Mouse (Mus musculus) hindbrain, embryonic 13.5 days (tissue): ENCODE data around the gene Hykk. TPM values are rescaled to one million over a fixed set of nuclear protein-coding genes. Genes with fewer than 3 reads are reported as not detected.

Source experiments
- ATAC-seq: fragments of 200-750 bp; cut with Nextera tagmentation; 2 replicates; pipeline ENCODE4 v1.8.0; 2017; ENCODE audit warnings: moderate TSS enrichment; ENCODE audit not compliant: low FRiP score
- H3K27ac ChIP-seq: fragments of 300-500 bp; sonication (generic); 2 replicates; pipeline ENCODE4 v1.5.1; 2015; ENCODE audit warnings: inconsistent platforms, mild to moderate bottlenecking, moderate library complexity
- H3K27me3 ChIP-seq: fragments of 300-500 bp; sonication (generic); 2 replicates; pipeline ENCODE4 v1.6.1; 2015; ENCODE audit warnings: mild to moderate bottlenecking, inconsistent platforms
- H3K36me3 ChIP-seq: fragments of 300-500 bp; sonication (generic); 2 replicates; pipeline ENCODE4 v1.6.1; 2015; ENCODE audit warnings: mild to moderate bottlenecking, inconsistent platforms
- H3K4me1 ChIP-seq: fragments of 300-500 bp; sonication (generic); replicated peaks from 2 replicates; pipeline ENCODE4 v1.6.1; 2015; ENCODE audit warnings: inconsistent platforms
- H3K4me2 ChIP-seq: fragments of 300-500 bp; sonication (generic); 2 replicates; pipeline ENCODE4 v1.6.1; 2015; ENCODE audit warnings: inconsistent platforms, mild to moderate bottlenecking, moderate library complexity
- H3K4me3 ChIP-seq: fragments of 300-500 bp; sonication (generic); 2 replicates; pipeline ENCODE4 v1.5.1; 2015; ENCODE audit warnings: mild to moderate bottlenecking, inconsistent platforms
- H3K9ac ChIP-seq: fragments of 300-500 bp; sonication (generic); 2 replicates; pipeline ENCODE4 v1.6.1; 2015; ENCODE audit warnings: mild to moderate bottlenecking, inconsistent platforms
- H3K9me3 ChIP-seq: fragments of 300-500 bp; sonication (generic); 2 replicates; pipeline ENCODE4 v1.6.1; 2016; ENCODE audit warnings: inconsistent platforms
- WGBS: fragments of 180-500 bp; shearing (Covaris S2); methylation state at CpG from one replicate; pipeline ENCODE4 v1.1.7; 2015; 5-methylcytosine and 5-hydroxymethylcytosine counted together
- polyA plus RNA-seq: library from polyadenylated mRNA; unstranded; fragments of >200 nt; fragmentation: Nextera tagmentation; extraction: Ambion mirVana; gene quantifications from 2 replicates; pipeline ENCODE4 v1.2.1, GENCODE M21; 2015

Gene Hykk
- 3.1 and 3.2 TPM in 2 replicates for polyA plus RNA-seq

DNA sequence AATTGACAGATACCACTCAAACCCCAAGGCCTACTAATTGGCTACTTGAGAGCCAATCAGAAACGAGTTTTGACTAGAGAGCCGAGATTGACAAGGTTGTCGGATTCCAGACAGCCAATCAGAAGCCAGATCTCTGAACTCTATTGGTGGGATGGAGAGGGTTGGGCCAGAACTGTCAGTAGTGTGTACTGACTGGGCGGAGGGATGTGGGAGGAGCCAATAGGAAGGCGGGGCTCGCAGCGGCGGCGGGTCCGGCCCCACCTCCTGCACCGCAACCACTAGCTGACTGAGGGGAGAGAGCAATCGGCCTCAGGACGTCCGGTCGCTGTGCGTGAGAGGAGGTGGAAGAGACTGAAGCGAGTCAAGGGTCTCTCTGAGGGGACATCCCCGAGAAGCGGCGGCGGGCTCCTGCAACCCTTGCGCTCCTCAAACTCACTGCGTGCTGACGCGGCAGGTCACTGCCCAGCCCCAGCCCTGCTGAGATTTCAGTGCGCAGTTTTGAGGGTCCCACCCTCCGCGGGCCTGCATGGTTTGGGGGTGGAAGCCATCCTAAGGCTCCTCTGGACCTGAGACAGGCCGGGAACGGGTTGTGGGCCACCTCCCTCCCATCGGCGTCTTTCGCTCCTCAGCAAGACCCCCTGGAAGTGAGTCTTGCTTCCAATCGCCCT lies at the start of gene Hykk:
TSS of gene Hykk (plus strand) at position 274 of the 668 bp plus-strand sequence.
- Histone ChIP-seq H3K36me3 (peaks cover 2% of the 10 kb centered on the region), H3K4me2 (peak within 1 kb of the TSS; percentile 86), H3K4me1 (peaks cover 12% of the 10 kb centered on the region), H3K9ac (peak within 1 kb of the TSS; percentile 76), H3K27me3 (no peaks in the 10 kb centered on the region), H3K27ac (peak within 1 kb of the TSS; percentile 24), H3K4me3 (peak within 1 kb of the TSS; percentile 61), H3K9me3 (no peaks in the 10 kb centered on the region)
- ATAC-seq = peak; percentile 100
- WGBS = under 1% methylated on average over 34 of the region's 34 CpGs

DNA sequence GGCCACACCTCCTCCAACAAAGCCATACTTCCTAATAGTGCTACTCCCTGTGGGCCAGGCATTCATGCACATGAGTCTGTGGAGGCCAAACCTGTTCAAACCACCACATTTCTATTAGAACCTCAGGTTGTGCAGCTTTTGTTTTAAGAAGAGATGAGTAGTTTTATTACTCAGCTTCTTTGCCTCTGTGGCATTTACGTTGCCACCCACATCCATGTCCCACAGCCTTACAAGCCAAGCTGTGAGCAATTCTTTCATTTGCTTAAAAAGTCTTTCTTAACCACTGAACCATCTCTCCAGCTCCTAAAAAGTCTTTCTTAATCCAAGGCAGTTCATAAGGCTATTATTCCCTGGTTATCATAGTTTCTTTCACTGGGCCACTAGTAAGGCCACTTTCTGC lies 38.3 kb upstream of the Hykk start:
- H3K4me3 ChIP-seq = no peak overlapping the region
- no peaks in the 10 kb centered on the region for H3K9me3 ChIP-seq
- H3K4me2 ChIP-seq = no peak overlapping the region
- no peak overlapping the region for H3K9ac ChIP-seq
- ATAC-seq = no peak
- no peaks in the 10 kb centered on the region for H3K27me3 ChIP-seq
- 96% methylated on average over 1 of the region's 1 CpGs for WGBS
- no peaks in the 10 kb centered on the region for H3K4me1 ChIP-seq
- no peak overlapping the region for H3K27ac ChIP-seq
- peaks cover 35% of the 10 kb centered on the region for H3K36me3 ChIP-seq

DNA sequence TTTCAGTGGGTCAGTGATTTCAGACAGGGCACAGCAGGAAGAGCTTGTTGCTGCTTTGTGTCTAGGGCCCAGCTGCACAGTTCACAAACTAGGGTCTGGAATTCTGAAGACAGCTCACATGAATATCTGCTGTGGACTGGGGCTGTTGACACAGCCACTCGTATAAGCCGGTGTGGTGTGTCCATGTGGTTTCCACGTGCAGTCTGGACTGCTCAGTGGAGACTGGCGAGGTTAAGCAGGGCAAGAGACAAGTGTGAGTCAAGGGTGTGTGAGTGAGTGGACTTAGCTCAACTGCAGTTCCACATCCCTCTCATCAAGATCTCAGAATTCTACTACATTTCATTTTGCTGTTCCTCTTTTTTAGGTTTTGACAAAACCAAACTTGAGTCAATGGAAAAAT lies 25.0 kb upstream of the Hykk start:
- Histone ChIP-seq H3K9me3 (no peaks in the 10 kb centered on the region), H3K4me3 (no peak overlapping the region), H3K9ac (no peak overlapping the region), H3K27me3 (no peaks in the 10 kb centered on the region), H3K4me2 (no peak overlapping the region), H3K4me1 (no peaks in the 10 kb centered on the region), H3K27ac (no peak overlapping the region), H3K36me3 (peaks cover 47% of the 10 kb centered on the region)
- no peak for ATAC-seq
- 87% methylated on average over 4 of the region's 4 CpGs for WGBS

DNA sequence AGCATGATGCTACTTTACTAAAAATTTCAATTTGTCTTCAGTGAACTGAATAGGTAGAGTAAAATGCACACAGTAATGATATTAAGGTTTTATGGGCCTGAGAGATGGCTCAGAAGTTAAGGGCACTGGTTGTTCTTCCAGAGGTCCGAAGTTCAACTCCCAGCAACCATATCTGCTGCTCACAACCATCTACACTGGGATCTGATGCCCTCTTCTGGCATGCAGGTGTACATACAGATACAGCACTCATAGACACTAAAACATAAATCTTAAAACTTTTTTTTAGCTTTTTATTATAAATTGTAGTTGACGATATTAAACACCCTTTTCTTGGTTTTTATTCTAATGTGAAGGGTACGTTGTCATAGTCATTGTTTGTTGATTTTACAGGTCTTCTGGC lies 20.0 kb upstream of the Hykk start:
- Histone ChIP-seq H3K27me3 (no peaks in the 10 kb centered on the region), H3K36me3 (peaks cover 55% of the 10 kb centered on the region), H3K27ac (no peak overlapping the region), H3K9ac (no peak overlapping the region), H3K4me2 (no peak overlapping the region), H3K9me3 (no peaks in the 10 kb centered on the region), H3K4me3 (no peak overlapping the region), H3K4me1 (no peaks in the 10 kb centered on the region)
- WGBS = 91% methylated on average over 3 of the region's 3 CpGs
- no peak for ATAC-seq

DNA sequence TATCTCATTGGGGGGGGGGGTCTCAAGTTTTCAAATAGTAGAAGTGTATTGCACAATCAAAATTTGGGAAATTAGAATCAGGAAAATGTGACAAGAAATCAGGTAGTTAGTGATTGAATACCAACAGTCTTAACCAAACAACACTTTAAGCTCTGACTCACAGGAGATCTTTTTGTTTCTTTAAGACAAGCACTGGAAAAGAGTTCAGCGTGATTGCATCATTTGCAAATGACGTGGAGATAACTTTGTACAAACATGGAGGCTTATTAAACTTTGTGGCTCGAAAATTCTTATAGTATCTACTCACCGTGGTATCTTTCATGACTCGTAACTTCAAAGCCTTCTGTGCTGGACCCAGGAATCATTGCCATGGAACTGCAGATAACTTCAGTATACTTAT lies 7.6 kb upstream of the Hykk start:
- Histone ChIP-seq H3K27ac (no peak overlapping the region), H3K36me3 (peaks cover 62% of the 10 kb centered on the region), H3K9me3 (no peaks in the 10 kb centered on the region), H3K4me2 (no peak overlapping the region), H3K27me3 (no peaks in the 10 kb centered on the region), H3K4me3 (no peak overlapping the region), H3K9ac (no peak overlapping the region), H3K4me1 (no peaks in the 10 kb centered on the region)
- 94% methylated on average over 5 of the region's 5 CpGs for WGBS
- no peak for ATAC-seq

DNA sequence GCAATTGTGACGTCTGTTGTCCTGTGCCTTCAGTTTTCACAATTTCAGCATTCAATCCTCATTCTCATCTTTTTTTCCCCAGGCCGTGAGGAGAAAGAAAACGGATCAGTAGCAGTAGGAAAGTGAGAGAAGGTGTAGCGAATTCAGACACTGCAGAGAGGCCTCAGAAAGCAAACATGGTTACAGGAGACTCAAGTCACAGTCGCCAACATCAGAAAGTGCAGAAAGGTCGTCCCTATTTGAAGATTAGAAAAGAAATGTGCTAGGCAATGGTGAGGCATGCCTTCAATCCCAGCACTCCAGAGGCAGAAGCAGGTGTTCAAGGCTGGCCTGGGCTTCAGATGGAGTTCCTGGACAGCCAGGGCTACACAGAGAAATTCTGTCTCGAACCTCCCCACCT lies 1.5 kb upstream of the Hykk start:
- peaks cover 10% of the 10 kb centered on the region; the same call in 1 of the 2 replicates for H3K36me3 ChIP-seq
- no peak for ATAC-seq
- H3K27ac ChIP-seq = no peak overlapping the region
- peaks cover 12% of the 10 kb centered on the region for H3K4me1 ChIP-seq
- H3K4me2 ChIP-seq = no peak overlapping the region
- no peak overlapping the region for H3K4me3 ChIP-seq
- 75% methylated on average over 7 of the region's 7 CpGs for WGBS
- no peaks in the 10 kb centered on the region for H3K9me3 ChIP-seq
- no peak overlapping the region for H3K9ac ChIP-seq
- no peaks in the 10 kb centered on the region for H3K27me3 ChIP-seq

DNA sequence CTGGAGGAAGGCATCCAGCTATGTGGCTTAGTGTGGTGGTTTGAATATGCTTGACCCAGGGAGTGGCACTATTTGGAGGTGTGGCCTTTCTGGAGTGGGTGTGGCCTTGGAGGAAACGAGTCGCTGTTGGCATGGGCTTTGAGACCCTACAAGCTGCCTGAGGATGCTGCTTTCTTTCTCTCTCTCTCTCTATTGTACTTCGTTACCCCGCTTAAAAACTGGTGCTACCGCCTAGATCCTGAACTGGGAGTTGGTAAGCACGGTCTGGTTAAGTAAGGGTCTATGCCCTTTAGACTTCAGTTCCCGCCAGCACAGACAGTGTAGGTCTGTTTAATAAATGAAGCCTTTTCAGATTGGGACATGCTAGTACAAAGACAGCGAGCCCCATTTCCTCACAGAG lies 682 bp upstream of the Hykk start:
- Histone ChIP-seq H3K27ac (peak overlapping the region; percentile 10; the same call in 1 of the 2 replicates), H3K9ac (no peak overlapping the region), H3K4me3 (peak overlapping the region; percentile 61; the same call in 1 of the 2 replicates), H3K9me3 (no peaks in the 10 kb centered on the region), H3K4me1 (peaks cover 12% of the 10 kb centered on the region), H3K36me3 (peaks cover 7% of the 10 kb centered on the region; the same call in 1 of the 2 replicates), H3K27me3 (no peaks in the 10 kb centered on the region), H3K4me2 (peak overlapping the region; percentile 86)
- 66% methylated on average over 8 of the region's 8 CpGs for WGBS
- ATAC-seq = peak; percentile 49

DNA sequence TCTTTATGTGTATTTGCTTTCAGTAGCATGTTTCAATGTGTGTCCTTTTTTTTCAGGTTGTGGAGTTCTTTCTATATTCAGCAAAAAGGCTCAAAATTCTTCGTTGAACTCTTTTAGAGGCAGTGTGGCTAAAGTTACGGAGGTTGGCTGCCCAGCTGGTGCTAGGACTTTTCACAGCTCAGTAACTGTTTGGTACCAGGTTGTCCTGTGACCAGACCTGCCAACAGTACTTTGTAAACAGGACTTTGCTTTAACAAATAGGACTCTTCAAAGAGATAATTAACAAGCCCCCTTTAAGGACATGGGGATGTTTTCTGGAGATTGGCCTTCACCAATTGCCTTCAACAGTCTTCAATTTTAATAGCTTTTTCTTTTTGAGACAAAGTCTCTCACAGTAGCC lies 1.1 kb downstream of the Hykk start:
- Histone ChIP-seq H3K27me3 (no peaks in the 10 kb centered on the region), H3K27ac (no peak overlapping the region), H3K4me1 (peaks cover 12% of the 10 kb centered on the region), H3K4me3 (no peak overlapping the region), H3K9me3 (no peaks in the 10 kb centered on the region; the same call in 1 of the 2 replicates), H3K9ac (no peak overlapping the region), H3K4me2 (peak overlapping the region; percentile 86; the same call in 1 of the 2 replicates), H3K36me3 (peaks cover 9% of the 10 kb centered on the region)
- 80% methylated on average over 2 of the region's 2 CpGs for WGBS
- ATAC-seq = no peak

DNA sequence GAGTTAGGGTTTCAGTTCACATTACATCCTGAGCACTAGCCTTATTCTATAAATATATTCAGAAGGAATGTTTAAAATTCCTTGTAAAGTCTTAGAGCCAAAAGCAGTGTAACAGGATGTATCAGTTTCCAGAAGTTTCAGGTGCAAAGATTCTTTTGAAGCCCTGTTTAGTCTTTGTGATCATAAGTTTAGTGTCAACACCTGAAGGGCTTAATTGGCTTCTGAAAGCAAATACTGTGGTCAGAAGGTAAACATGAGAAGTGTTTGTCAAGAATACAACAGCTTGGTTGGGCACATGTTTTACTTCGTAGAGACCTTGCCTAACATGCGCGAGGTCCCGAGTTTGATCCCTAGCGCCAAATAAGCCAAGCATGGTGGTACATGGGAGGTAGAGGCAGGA lies 1.7 kb downstream of the Hykk start:
- Histone ChIP-seq H3K4me2 (no peak overlapping the region), H3K27me3 (no peaks in the 10 kb centered on the region), H3K4me3 (no peak overlapping the region), H3K4me1 (peaks cover 12% of the 10 kb centered on the region), H3K9ac (no peak overlapping the region), H3K9me3 (no peaks in the 10 kb centered on the region; the same call in 1 of the 2 replicates), H3K27ac (no peak overlapping the region), H3K36me3 (peaks cover 9% of the 10 kb centered on the region)
- WGBS = 92% methylated on average over 5 of the region's 5 CpGs
- ATAC-seq = no peak

DNA sequence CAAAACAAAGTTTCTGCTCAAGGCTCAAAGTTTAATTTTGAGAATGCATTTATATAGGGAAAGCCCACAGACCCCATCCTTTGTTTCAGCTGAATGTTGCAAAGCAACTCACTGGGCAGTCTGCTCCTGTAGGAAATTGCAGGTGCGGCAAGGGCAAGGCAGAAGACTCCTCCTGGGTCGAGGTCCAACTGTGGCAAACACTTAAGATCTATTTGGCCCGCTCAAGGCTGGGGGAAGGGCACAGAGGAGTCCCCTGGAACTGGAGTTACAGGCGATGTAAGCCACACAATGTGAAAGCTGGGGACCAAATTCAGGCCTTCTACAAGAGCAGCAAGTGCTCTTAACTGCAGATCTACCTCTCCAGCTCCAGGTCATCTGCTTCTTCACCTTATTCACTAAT lies 2.9 kb downstream of the Hykk start:
- WGBS = 64% methylated on average over 4 of the region's 4 CpGs
- Histone ChIP-seq H3K4me2 (no peak overlapping the region), H3K27me3 (no peaks in the 10 kb centered on the region), H3K27ac (no peak overlapping the region), H3K9me3 (no peaks in the 10 kb centered on the region; the same call in 1 of the 2 replicates), H3K4me3 (no peak overlapping the region), H3K4me1 (peaks cover 12% of the 10 kb centered on the region), H3K9ac (no peak overlapping the region), H3K36me3 (peaks cover 9% of the 10 kb centered on the region)
- no peak for ATAC-seq

DNA sequence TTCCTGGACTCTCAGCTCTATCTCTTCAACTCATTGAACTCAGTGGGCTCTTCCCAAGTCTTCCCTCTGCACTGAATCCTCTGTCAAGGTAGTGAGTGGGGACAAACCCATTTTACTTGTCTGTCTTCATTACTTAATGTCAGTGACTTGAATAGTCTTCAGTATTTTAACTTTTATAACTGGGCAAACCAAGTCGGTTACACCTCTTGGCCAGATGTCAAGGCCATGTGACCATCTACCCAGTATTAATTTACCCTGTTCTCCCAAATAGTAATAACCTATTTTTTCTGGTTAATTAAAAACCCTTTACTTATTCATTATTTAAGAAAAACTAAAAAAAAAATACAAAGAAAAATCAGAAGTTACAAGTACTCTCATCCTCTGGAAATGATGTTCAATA lies 13.7 kb downstream of the Hykk start:
- Histone ChIP-seq H3K36me3 (no peaks in the 10 kb centered on the region), H3K9ac (no peak overlapping the region), H3K9me3 (no peaks in the 10 kb centered on the region), H3K4me2 (no peak overlapping the region), H3K4me3 (no peak overlapping the region), H3K27me3 (no peaks in the 10 kb centered on the region), H3K27ac (no peak overlapping the region), H3K4me1 (no peaks in the 10 kb centered on the region)
- 92% methylated on average over 1 of the region's 1 CpGs for WGBS
- ATAC-seq = no peak

DNA sequence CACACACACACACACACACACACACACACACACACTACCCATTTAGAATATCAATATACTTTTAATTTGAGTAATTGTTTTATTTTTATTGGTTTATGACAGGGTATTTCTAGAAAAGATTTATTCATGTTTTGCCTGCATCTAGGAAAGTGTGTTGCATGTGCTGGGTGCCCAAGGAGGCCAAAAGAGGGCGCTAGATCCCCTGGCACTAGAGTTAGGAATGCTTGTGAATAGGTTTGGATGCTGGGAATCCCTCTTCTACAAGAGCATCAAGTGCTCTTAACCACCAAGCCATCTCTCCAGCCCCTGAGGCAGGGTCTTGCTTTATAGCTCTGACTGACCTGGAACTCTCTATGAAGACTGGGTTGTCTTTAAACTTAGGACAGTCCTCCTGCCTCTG lies 14.7 kb downstream of the Hykk start:
- H3K36me3 ChIP-seq = no peaks in the 10 kb centered on the region
- no peak overlapping the region for H3K27ac ChIP-seq
- H3K9ac ChIP-seq = no peak overlapping the region
- no peaks in the 10 kb centered on the region for H3K9me3 ChIP-seq
- no peak for ATAC-seq
- no peak overlapping the region for H3K4me2 ChIP-seq
- WGBS = 5% methylated on average over 1 of the region's 1 CpGs
- no peak overlapping the region for H3K4me3 ChIP-seq
- no peaks in the 10 kb centered on the region for H3K27me3 ChIP-seq
- H3K4me1 ChIP-seq = no peaks in the 10 kb centered on the region

DNA sequence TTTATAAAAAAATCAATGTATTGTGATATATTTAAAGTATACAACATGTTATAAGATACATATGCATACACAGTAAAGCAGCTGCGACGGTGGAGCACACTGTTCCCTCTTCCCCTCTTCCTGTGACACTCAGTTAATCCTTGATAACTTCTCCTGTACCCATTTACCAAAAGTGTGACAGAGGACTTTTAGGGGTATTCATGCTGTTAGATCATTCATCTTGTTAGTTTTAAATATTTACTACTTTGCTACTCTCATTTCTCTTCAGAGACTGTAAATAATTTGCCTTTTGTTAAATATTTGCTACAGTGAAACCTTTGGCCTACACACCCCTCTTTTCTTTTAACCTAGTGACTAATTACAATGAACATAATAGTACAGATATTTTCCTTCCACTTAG lies 15.3 kb downstream of the Hykk start:
- no peak overlapping the region for H3K4me2 ChIP-seq
- no peaks in the 10 kb centered on the region for H3K36me3 ChIP-seq
- no peak for ATAC-seq
- H3K9me3 ChIP-seq = no peaks in the 10 kb centered on the region
- no peaks in the 10 kb centered on the region for H3K27me3 ChIP-seq
- H3K27ac ChIP-seq = no peak overlapping the region
- H3K9ac ChIP-seq = no peak overlapping the region
- H3K4me1 ChIP-seq = no peaks in the 10 kb centered on the region
- no peak overlapping the region for H3K4me3 ChIP-seq
- 66% methylated on average over 2 of the region's 2 CpGs for WGBS
